Mouse (Mus musculus): Measurements from ENCODE around the gene Cfap65.
A peak's percentile ranks its signal among the peaks of the same experiment; 100 is the strongest.

The Cfap65 gene

DNA sequence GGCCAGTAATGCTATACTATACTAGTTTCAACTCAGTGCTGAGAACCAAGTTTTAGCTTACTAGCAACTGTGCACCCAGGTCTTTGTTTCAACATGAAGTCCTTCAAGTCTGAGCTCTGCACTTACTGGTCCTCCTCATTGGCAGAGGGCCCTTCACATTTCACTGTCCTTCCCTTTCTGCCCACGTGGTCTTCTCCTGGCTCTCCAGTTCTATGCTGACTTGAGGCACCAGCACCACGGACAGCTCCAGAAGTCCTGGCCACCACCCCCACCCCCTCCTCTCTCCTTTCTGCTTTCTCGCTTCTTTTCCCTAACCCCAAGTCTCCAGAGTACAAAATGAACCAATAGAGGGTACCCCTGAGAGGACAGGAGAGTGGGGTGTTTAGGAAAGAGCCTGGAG is 4.4 kb upstream of the Cfap65 start:
- no peak for DNase-seq (ENCODE audit: extremely low spot score)

DNA sequence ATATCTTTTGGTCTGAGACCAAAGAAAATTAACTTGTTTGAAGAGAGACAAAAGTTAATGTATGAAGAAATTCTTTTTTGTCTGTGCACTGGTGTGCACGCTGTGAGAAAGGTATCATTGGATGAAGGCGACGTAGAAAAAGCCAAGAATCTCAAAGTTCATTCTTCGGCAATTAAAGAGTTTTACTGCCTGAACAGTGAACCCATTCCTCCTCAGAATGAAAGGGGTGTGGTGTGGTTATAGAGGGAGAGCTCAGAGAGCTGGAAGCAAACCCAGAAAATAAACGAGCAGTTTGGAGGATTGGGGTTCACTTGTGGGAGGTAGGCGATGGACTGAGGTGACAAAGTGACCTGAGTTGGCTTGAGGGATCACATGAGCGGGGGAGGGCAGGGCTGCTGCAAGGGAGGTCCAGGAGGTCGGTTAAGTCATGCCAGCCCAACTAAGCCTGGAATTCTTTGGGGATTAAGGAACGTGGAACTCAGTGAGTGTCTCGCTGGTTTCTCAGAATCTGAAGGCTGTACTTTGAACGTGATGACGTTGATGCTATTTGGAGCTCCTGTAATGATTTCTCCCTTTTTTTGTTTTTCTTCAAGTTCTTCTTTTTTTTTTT is 927 bp upstream of the Cfap65 start:
- DNase-seq (ENCODE audit: extremely low spot score): no peak

DNA sequence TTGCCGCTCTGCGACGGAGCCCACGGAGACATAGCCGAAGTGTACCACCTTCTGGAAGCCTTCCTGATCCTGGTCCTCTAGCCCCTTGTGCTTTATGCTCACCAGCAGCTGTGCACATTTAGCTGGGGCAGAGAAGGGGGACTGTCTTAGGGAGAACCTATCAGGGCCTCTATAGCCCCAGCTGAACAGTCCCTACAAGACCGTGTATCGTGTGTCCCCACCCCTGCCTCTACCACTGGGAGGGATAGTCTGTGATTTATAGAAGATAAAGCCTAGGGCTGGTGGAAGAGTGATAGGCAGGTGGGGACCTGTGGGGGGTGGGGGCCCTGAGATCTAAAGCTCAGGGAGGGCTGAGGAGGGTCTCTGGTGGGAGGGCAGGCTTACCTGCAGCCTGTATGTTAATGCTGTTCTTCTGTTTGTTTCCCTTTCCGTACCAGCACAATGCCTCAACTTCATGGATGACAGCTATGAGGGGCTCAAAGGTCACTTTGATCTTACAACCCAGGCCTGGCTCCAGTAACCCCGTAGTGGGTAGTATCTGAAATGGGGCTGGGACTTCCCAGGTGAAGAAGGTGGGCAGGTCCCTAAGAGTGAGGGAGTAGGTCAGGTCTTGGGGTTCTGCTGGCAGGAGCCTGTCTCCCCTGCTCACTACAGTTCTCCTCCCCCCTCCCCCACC is 7.6 kb downstream of the Cfap65 start:
- DNase-seq (ENCODE audit: extremely low spot score): no peak

DNA sequence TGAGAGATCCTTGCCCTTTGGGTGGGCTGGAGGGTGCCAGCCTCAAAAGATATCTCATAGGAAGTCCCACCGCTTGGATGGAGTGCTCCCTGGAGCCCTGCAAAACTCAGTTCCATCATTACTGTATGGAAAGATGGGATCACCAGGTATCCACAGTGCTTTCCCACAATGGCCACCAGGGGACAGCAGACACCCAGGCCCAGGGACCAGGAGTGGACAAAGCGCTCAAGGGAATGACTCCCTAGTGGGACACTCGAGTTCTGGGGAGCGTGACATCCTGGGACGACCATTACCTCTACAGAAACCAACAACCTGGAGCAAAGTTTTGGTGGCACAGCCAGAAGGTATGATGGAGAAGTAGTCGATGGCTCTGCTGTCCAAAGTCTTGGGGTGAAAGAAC is 8.7 kb downstream of the Cfap65 start:
- no peak for DNase-seq (ENCODE audit: extremely low spot score)

DNA sequence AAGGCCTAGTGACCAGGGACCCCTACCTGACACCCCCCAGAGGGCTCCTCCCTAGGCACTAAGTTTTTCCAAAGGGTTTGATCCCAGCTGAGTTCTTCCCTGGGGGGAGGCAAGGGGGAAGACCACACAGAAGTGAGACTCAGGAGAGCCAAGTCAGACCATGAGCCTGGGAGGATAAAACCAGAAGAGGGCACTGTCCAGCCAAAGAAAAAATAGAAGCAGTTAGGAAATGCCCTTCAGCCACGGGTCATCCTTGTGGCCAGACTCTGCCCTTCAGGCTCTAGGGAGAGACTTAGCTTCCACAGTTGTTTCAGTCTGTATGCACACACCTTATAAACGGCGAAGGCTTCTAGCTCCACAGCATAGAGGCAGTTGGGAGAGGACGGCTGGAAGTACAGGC is 10.9 kb downstream of the Cfap65 start:
- no peak for DNase-seq (ENCODE audit: extremely low spot score)

DNA sequence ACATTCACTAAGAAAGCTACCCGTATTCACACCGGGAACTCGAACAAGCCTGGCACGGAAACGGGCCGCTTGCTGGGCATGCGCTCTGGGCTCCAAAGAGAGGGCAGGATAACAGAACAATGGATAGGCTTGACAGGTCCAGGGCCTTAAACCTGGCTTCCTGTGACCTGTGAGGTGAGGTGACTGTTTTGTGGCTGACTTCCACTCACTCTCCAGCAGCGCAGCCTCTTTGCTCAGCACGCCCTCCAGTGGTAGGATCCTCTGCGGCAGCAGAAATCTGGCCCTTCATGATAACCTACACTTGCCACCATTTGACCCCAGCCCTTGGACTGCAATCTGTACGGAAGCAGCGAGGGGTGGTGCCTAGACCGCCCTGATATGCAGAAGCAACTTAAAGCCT is 19.7 kb downstream of the Cfap65 start:
- peak; percentile 39 for DNase-seq (ENCODE audit: extremely low spot score)

DNA sequence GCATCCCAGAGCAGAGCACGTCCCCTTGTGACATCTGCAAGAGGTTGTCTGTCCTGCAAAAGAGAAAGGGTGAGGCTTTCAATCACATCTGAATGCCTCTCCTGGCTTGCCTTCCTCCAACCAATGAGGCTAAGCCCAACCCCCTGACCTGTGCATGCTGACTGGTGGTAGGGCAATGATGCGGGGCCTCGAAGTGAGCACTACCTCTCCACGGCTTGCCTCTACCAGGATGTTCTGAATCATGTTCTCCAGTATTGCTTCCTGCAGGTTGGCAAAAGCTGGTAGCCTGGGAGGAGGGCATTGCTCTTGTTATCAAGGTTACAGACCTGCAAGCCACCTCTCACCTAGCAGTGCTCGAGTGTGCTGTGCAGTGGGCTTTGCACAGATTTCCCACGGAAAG is 33.2 kb downstream of the Cfap65 start:
- DNase-seq (ENCODE audit: extremely low spot score): no peak

DNA sequence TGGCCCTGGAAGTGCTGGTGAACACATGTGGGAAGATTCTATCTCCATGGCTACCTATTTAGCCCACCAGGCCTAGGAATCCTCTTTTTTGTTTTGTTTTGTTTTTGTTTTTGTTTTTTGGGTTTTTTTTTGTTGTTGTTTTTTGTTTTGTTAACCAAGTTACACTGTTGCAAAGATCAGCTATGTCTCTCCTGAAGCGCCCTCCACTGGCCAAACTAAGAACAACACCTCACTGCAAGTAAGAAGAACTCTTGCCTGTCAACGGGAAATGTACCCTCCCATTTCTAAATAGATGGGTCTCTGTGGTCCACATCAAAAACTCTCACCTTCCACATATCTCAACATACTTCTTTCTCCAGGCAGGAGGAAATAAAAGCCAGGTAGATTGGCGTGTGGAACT is 33.7 kb downstream of the Cfap65 start:
- peak; percentile 65 for DNase-seq (ENCODE audit: extremely low spot score)

DNA sequence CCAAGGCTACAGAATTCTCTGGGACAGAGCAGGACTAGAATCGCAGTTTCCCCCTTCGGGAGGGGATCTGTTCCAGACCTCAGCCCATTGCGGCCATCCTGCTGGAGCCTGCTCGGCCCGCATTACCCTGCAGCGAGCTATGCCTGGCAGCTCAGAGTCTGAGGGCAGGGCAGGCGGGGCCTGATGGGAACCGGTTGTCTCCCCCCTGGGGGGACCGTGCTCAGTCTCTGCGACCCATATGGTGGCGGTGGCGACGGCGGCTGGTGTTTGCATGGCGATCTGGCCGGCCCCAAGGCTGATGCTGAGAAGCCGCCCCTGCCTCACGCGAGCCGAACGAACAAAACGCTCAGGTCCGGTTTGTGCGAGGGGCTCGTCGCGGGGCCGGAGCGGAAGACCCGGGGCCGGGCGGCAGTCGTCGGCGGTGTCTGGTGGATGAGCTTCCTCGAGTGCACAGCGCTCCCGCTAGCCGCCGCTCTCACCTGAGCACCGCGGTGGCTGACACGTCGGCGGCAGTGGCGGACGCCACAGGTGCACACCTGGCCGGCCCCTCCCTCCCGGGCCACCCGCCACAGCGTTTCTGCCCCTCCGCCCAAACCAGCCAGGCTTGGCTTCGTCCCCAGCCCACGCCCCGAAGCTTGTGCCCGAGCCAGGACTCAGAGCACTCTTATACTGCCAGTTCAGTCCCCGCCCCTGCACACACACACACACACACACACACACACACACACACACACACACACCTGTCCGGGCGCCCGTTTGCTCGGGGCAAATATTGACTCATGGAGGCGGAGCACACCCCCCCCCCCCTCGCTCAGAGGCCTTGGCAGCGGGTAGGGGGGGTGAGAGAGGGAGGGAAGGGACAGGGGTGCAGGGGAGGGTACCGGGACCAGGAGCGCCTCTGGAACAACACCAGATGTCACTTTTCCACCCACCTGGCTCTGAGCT is 34.8 kb downstream of the Cfap65 start:
- peak; percentile 31 for DNase-seq (ENCODE audit: extremely low spot score)

DNA sequence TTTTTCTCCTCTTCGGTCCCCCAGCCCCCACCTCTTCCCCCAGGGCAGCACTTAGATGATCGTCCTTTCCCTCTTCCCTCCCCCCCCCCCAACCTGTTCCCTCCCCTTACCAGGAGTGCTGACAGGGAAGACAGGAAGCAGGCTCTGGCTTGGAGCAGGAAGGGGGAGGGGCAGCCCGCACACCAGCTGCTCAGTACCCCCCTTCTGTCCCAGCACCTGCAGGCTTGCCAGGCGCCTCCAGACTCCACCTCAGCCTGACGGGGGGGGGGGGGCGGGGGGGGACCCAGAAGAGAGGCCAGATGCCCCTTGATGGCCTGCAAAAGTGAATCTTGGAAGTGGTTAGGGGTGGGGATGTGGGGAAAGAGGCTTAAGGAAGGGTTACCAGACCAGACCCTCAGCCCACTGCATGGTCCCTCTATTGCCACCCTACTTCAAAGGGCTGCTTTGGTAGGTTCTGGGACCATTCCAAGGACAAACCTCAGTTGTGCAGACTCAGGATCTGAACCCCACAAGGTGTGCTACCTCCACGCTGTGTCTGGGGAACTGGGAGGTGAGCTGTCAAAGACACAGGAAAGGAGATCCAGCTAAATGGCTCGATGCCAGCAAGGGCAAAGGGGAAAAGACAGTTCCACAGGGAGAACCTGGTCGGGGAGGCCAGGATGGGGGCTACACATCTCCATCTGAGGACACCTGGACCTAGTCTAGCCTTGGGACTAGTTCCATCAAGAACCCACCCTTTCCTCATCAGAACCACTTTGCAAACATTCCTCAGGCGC is 36.6 kb downstream of the Cfap65 start:
- DNase-seq (ENCODE audit: extremely low spot score): peak; percentile 27

DNA sequence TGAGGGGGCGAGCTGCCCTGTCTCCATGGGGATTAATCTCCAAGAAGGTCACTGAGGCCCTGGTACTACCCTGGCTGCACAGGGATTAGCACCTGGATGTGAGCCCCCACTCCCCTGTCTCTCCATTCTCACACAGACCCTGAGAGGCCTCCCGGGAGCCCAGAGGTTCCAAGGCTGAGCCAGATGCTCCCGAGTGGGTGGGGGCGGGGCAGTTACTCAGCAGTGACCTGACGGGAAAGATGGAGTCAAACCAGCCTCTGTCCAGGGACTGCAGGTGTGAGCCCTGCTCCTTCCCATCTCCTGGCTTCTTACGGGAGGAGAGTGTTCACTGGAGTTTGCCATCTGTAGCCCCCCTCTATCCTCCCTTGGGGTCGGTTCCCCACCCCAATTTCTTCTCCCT is 37.4 kb downstream of the Cfap65 start:
- peak; percentile 11 for DNase-seq (ENCODE audit: extremely low spot score)

DNA sequence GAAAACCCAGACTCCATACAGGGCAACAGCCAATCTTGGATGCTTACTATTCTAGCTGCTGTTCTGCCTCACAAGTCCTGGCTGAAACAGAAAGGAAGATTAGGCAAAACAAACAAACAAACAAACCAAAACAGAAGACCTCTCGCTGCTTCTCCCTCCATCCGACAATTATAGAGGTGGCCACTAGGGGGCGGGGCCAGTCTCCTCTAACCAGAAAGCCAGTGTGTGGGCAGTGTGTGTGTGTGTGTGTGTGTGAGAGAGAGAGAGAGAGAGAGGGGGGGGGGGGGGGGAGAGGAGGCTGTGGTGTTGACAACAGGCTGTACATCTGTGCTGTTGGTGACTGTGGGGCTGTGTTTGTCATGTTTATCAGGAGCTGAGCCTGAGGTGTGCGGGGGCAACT is 40.4 kb downstream of the Cfap65 start:
- DNase-seq (ENCODE audit: extremely low spot score): peak; percentile 53

DNA sequence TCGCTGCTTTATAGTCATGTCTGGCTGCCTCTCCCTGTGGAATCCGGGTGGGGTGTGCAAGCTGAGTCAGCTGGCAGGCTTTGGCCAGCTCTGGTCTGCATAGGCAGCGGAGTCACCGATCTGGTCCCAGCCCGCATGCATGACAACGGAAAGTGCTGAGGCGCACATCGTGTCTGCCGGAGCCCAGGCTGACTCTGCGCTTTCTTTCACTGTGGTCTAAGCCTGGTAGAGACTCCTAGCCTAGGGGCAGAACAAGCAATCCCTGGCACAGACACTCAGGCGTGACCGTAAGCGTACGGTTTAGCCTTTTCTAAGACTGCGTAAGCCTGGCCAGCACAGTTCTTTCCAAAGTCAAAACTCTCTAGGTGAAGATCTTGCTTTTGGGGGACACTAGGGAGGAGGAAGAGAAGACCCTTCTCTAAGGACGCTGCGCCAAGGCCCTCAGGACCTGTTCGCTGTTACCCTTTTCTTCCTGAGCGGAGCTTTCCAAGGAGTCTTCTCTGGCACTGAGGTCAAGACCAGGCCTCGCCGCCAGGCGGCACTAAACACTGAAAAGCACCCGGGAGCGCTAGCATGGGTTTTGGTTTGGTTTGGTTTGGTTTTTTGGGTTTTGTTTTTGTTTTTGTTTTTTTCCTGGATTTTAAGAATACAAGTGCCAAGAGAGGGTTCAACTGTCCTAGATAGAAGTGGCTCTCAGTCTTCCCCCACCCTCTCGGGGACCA is 42.1 kb downstream of the Cfap65 start, which contains the start of gene Cryba2:
TSS of gene Cryba2 (minus strand) at position 10 of the 722 bp plus-strand sequence.
- peak; percentile 68 for DNase-seq (ENCODE audit: extremely low spot score)

DNA sequence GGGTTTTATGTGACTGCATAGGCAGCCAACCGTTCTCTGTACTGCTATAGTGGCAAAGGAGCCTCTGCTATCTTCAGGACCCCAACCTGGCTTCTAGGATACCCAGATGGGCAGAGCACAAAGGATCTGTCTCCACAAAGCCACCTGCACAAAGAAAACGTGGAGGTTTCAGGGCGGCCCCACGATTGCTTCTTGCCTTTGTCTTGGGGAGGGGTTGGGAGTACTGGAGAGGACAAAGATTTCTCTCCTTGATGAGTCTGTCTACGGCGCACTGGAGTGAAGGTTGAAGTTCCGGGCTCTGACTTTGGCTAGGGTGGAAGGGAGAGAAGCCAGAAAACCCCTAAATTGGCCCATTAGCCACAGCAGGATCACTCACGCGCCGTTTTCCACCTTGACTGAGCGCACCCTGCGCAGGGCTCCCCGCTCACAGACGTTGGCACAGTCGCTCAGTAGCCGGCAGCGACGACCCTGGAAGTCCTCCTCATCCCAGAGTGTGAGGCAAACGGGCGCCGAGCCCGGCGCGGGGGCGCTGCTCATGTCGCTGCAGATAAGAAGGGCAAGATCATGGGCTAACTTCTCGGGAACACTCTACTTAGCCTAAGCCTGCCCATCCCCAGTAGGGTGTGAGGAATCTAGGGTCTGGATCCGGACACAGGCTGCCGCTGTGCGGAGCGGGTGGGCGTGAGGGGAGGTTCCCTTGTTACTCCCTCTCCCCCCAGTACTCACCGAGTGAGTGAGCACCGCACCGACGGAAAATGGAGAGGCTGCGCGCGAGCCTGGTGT is 42.9 kb downstream of the Cfap65 start:
- peak; percentile 9 for DNase-seq (ENCODE audit: extremely low spot score)

DNA sequence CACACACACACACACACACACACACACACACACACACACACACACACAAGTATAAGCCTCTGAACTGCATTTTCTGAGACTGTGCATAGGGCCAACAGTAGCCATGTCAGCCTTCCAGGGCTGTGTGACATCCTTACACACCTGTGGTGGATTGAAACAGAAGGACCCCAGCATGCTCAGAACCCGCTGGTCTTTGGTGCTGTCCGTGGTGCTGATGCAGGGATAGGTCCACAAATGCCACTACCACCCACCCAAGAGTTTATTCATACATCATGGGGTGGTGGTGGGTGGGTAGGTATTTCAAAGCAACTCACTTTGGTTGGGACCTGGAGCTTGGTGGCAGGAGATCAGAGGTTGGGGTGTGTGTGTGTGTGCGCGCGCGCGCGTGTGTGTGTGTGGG is 43.9 kb downstream of the Cfap65 start:
- peak; percentile 52 for DNase-seq (ENCODE audit: extremely low spot score)

DNA sequence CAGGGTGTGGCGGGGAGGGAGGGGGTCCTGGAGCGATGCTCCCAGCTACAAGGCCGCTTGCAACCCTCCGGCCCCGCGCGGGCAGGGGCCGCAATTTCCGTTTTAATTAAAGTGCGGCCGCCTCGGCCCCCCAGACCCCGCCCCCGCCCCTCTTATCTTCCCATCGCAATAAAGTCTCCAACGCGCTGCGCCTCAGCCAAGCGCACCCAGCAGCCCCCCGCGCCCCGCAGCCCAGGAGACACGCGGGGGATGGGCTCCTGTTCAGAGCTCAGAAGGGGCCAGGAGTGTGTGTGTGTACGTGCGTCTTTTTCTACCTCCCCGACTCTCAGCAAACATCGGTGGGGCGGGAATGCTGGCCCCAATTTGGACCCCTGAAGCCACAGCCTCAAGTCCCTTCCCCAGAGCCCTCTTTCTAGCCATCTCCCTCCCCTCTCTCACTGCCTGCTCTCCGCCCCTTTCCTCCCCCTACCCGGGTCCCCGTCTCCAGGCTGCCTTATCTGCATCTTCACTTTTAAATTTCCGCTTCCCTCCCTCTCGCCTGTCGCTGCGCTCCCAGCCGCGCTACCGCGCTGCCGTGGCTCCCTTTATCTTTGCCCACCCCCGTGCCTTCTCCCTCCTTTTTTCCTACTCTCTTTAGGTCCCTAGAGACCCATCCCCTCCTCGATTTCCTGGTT is 49.9 kb downstream of the Cfap65 start, which contains the start of gene Fev:
TSS of gene Fev (minus strand) at position 51 of the 674 bp plus-strand sequence.
- DNase-seq (ENCODE audit: extremely low spot score): peak; percentile 41

DNA sequence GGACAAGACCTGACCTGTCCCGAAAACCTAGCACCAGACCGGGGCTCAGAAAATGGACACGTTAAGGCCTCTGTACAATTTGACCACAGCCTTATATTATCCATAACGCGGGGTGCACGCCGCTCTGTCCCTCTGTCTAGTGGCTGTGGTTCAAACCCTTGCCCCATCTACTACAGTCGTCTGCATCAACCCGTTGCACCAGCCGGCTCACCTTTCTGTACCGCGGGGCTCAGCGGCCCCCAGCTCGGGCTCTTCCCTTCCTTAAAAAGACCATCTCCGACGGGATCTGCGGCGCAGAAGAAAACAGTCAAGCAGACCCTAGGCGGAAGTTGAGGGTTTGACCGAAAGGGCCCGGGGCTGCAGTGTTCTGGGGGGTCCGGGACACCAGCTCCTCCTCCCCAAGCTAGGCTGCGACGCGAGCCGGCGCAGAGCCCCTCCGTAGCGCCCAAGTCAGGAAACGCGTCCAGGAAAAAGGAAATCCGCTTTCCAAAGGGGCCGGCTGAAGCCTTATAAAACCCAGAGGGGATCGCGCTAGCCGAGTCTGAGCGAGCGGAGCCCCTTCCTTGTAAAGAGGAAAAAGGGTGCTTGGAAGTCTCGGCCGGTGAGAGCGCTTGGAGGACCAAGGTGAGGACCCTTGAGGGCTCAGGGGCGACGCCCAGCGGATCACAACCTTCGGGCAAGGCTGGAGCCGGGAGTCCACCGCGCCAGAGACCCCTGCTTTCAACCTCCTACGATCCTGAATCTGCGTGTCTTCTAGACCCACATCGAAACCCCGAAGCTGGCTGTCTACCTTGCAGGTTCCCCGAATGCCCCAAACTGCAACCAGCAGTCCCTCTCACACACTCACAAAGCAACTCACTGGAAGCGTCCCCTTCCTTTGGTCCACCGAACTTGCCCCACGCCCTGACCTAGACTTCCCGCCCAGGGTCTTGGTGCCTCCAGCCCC is 50.9 kb downstream of the Cfap65 start:
- peak; percentile 38 for DNase-seq (ENCODE audit: extremely low spot score)

DNA sequence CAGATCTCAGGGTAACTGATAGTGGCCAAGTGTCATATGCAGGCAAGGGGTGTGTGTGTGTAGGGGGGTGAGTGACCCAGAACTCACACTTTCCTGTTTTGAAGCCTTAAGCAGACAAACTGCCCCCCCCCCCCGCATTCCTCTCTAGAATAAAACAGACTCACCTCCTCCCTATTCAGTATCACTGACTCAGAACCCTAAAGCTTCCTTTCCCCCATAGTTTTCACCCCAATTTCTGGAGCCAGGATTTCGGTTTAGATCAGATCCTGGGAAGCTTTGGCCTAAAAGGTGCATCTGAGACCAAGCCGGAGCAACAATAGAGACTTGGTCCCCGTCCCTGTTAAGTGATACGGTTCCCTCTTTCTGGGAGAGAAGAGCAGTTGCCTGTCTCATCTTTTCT is 52.0 kb downstream of the Cfap65 start:
- DNase-seq (ENCODE audit: extremely low spot score): no peak

DNA sequence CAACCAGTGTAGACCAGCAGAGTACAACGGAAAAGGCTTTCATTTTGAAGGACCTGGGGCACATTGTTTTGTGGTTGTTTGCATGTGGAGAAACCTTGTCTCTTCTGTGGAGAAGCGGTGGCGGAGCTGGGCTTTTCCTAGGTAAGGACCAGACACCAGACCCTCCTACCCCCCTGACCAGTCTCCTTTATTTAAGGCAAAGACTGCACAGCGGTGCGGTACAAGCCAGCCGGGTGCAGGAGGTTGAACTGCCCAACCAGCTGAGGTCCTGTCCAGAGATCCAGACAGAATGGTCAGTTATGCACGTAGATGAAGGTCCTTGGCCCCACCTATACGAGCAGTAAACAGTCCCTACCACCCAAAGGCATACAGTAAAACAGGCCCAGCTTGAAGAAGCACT is 52.6 kb downstream of the Cfap65 start:
- no peak for DNase-seq (ENCODE audit: extremely low spot score)
